Mouse (Mus musculus) embryonic fibroblast, embryonic 13.5 days (primary cell): ENCODE data around the gene Col4a4. TPM values are rescaled to one million over a fixed set of nuclear protein-coding genes. Genes with fewer than 3 reads are reported as not detected.
A peak's percentile ranks its signal among the peaks of the same experiment; 100 is the strongest.

ENCODE experiments used
- H3K27ac ChIP-seq: 2 replicates; pipeline ENCODE4 v1.5.1; 2012; ENCODE audit warnings: low read length, control low read depth, inconsistent platforms; ENCODE audit not compliant: insufficient read depth
- H3K4me1 ChIP-seq: 2 replicates; pipeline ENCODE4 v1.6.1; 2011; ENCODE audit warnings: low read length; ENCODE audit not compliant: control insufficient read depth, insufficient read depth
- H3K4me3 ChIP-seq: 2 replicates; pipeline ENCODE4 v1.5.1; 2011; ENCODE audit warnings: mild to moderate bottlenecking, control low read depth, low read length; ENCODE audit not compliant: insufficient read depth
- CTCF ChIP-seq: IDR thresholded peaks from 2 replicates; pipeline ENCODE4 v1.5.1; 2011; ENCODE audit warnings: mild to moderate bottlenecking, control low read depth, low read length, moderate library complexity, borderline replicate concordance; ENCODE audit not compliant: insufficient read depth
- POLR2A ChIP-seq: IDR thresholded peaks from 2 replicates; pipeline ENCODE4 v1.6.1; 2011; ENCODE audit warnings: low read depth, mild to moderate bottlenecking, control low read depth, low read length, moderate library complexity
- polyA plus RNA-seq: library from polyadenylated mRNA; stranded (reverse); fragments of >200 nt; gene quantifications from 2 replicates; pipeline ENCODE4 v1.2.4, GENCODE M21; 2011; ENCODE audit warnings: low read depth; ENCODE audit not compliant: missing spikeins, insufficient read length

The Col4a4 gene
- polyA plus RNA-seq, 1 experiment = 0.09 TPM

GRCm38 (mm10) chr1:82482371-82482770 is 104.3 kb downstream of the Col4a4 start:
- Histone ChIP-seq H3K4me1 (no peaks in the 10 kb centered on the region), H3K27ac (no peak overlapping the region)
- TF ChIP-seq CTCF (no peak), POLR2A (no peak)

DNA sequence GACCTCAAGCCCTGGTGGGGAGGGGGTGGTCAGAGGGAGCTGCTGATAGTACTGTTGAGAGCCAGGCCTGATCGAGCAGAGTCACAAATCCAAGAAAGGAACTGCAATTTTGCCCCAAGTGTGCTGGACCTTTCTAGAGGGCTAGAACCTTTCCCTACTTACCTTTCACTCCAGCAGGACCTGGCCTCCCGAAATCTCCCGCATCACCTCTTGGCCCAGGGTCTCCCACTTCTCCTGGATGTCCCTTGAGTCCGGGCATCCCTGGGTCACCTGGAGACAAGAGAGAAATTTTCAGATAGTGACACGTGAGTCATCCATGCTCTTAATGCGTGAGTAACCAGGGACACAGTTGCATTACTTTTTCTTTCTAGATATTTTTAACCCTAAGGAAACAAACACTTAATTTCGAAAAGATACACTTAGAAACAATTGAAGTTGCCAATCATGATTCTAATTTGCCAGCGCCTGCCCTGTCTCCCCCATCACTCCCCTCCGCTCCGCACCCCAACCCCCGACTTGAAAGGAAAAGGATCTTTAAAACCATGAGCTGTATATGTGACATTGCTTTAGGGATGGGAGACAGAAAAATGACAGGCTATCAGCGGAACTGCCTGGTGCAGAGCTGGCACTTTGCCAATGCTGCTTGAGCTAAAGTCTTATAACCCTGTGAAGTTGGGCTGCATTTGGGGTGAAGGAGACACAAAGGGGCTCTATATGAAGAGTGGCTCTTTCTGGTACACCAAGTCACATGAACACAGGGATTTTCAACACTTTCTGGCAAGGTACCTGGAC is 106.8 kb downstream of the Col4a4 start:
- H3K27ac ChIP-seq = no peak overlapping the region
- peaks cover 2% of the 10 kb centered on the region; the same call in 1 of the 2 replicates for H3K4me1 ChIP-seq
- no peak for TF ChIP-seq POLR2A
- TF ChIP-seq CTCF = no peak
- H3K4me3 ChIP-seq = no peak overlapping the region

More at GRCm38 (mm10) chr1:82482371-82482770, 104.3 kb downstream of the Col4a4 start:
- no peak overlapping the region for H3K4me3 ChIP-seq

DNA sequence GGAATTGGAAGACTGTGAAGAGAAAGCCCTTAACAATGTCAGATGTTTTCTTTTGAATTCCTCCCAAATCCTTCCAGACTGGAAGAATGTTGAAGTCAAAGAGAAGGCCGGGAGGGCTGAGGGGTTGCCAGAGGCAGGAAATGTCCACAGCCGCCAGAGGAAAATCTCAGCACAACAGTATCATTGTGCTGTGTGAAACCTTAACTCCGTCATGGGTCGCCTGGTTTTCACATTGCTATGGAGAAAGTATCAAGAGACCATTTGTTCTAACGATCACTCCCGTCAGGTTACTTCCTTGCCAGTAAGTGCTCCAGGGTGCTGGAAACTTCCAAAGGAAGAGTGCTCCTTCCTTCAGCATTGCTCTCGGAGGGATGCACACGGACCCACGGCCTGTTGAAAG is 109.9 kb downstream of the Col4a4 start:
- no peak overlapping the region for H3K27ac ChIP-seq
- no peak overlapping the region for H3K4me3 ChIP-seq
- TF ChIP-seq POLR2A (no peak), CTCF (no peak)
- peaks cover 2% of the 10 kb centered on the region; the same call in 1 of the 2 replicates for H3K4me1 ChIP-seq

GRCm38 (mm10) chr1:82476256-82476655 is 110.4 kb downstream of the Col4a4 start:
- Histone ChIP-seq H3K27ac (no peak overlapping the region), H3K4me1 (peaks cover 2% of the 10 kb centered on the region; the same call in 1 of the 2 replicates), H3K4me3 (no peak overlapping the region)
- TF ChIP-seq CTCF = peak; percentile 88
- no peak for TF ChIP-seq POLR2A

- Histone ChIP-seq H3K27ac (no peak overlapping the region), H3K4me3 (no peak overlapping the region), H3K4me1 (peaks cover 2% of the 10 kb centered on the region; the same call in 1 of the 2 replicates)
- TF ChIP-seq CTCF (no peak), POLR2A (no peak)
These were observed 110.8 kb downstream of the Col4a4 start for GRCm38 (mm10) chr1:82475821-82476220.

GRCm38 (mm10) chr1:82475254-82475653 is 111.4 kb downstream of the Col4a4 start:
- Histone ChIP-seq H3K4me3 (no peak overlapping the region), H3K4me1 (peaks cover 2% of the 10 kb centered on the region; the same call in 1 of the 2 replicates), H3K27ac (no peak overlapping the region)
- TF ChIP-seq CTCF = no peak
- no peak for TF ChIP-seq POLR2A

DNA sequence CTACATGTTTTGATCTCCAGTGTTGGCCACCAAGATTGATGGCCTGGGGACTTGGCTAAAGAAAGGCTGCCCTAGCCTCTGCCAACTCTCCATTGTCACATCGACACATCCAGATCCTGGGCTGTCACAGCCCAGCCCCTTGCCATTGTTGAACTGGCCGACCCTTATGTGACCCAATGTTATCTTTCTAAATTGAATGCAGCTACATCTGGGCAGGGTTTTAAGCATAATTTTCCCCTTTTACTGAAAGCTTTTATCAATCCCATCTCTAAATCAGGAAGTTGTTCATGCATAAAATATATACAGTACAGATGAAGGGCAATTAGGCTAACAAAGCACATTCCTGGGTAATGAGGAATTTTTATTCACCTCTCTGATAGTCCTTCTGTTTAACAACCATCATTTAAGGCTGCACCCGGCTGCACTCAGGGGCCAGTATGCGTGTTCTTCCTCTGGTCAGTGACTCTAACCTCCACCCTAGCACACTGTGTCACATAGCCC is 112.1 kb downstream of the Col4a4 start:
- Histone ChIP-seq H3K27ac (no peak overlapping the region), H3K4me3 (no peak overlapping the region), H3K4me1 (peaks cover 2% of the 10 kb centered on the region; the same call in 1 of the 2 replicates)
- no peak for TF ChIP-seq POLR2A

DNA sequence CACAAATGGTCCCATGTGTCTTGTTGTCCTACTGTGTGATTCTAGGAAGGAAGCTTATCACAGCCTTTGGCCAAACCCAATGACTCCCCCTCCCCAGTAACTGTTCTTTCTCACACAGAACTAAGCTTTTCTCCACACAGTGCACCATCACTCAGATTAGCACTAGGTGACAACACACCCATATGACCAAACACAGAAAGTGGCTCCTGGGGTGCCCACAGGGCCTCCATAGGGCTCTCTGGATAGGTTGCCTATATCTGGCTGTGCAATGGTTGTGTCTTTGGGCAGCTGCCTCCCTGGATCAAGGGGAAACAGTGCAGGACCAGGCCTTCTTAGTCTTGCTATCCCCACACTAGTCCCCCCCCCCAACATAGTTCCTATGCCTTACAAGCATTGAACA is 113.2 kb downstream of the Col4a4 start:
- TF ChIP-seq CTCF (no peak), POLR2A (no peak)
- Histone ChIP-seq H3K4me1 (peaks cover 2% of the 10 kb centered on the region; the same call in 1 of the 2 replicates), H3K27ac (no peak overlapping the region), H3K4me3 (no peak overlapping the region)

GRCm38 (mm10) chr1:82470516-82471225 is 116.0 kb downstream of the Col4a4 start:
- no peaks in the 10 kb centered on the region for H3K4me1 ChIP-seq
- H3K4me3 ChIP-seq = no peak overlapping the region
- TF ChIP-seq POLR2A (no peak), CTCF (no peak)
- H3K27ac ChIP-seq = no peak overlapping the region

DNA sequence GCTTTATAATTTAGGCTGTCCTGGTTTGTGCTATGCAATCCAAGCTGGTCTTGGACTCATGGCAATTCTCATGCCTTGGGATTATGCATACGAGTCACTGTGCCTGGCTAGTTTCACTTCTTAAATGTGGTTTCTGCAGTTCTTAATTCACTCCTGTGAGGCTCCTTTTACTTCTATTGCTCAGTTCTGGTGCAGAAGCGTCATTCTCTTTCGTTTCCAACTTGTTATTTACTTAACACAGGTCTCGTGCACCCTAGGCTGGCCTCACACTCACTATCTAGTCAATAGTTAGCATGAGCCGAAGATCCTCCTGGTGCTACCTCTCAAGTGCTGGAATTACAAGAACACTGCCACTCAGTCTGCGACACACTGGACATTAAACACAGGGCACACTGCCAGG is 117.8 kb downstream of the Col4a4 start:
- Histone ChIP-seq H3K27ac (no peak overlapping the region), H3K4me1 (no peaks in the 10 kb centered on the region), H3K4me3 (no peak overlapping the region)
- TF ChIP-seq CTCF = no peak
- TF ChIP-seq POLR2A = no peak
